Mouse (Mus musculus) urinary bladder, postnatal 25 days (tissue): ENCODE results near the gene Mrpl32.

ENCODE experiments used
- DNase-seq: peaks from one replicate; pipeline ENCODE4 v3.0.0; 2022; ENCODE audit warnings: low spot score

Gene Mrpl32

DNA sequence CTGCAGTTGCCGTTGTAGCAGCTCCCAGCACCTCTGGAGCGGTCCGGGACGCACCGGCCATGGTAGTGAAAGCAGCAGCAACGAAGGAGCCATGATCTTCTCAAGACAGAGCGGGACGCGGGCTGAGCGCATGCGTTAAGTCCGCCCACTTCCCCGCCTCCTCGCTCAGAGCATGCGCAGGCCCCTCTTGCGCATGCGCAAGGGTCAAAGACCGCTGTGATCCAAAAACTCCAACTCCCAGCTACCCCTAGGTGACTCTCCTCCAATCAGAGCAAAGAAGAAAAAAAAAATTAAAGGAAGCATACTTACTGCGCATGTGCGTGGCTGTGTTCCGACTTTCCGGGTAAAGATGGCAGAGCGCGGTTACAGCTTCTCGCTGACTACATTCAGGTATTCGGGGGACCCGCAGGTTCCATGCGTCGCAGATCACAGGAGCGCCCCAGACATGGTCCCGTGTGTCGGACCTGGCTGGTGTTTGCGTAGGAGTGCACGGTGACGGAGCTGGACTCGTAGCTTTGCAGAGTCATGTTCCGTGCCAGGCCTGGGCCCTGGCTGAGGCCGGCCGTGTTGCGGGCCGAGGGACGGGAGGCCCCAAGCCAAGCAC is at the start of gene Mrpl32, which contains the start of gene Psma2:
TSS of gene Mrpl32 (minus strand) at position 240 of the 604 bp plus-strand sequence.
TSS of gene Psma2 (plus strand) at position 315 of the 604 bp plus-strand sequence.
- peak; percentile 96 for DNase-seq

DNA sequence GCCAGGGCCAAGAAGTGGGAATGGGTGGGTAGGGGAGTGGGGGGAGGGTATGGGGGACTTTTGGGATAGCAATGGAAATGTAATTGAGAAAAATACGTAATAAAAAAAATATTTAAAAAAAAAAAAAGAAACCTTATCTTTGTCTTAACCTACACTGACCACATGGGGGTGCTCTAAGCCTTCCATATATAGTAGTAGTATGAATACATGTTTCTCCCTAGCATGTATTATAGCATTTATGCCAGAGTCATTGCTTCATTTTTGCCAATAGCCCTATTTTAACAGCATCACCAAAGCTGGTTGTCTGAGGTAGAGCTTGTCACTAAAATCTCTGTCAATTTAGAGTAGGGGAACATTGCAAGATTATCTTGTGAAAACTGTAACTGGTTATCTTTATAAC is 36.3 kb upstream of the Mrpl32 start:
- DNase-seq = peak; percentile 17

DNA sequence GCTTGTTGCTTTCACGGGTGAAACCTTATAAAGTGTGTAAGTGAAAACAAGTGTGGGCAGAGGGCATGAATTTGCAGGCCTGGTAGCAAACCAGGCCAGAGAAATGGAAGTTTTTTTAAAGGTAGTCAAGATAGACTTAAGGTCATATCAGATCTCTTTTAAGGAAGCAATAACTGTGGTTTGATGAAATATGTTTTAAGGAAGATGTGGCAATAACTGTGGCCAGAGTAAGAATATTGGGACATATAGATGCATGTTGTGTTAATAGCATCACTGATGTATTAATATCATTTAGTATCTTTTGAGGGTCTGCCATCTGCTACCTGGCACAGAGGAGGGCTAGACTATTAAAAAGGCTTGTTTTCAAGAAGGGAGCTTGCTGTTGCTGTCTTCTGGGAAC is 27.0 kb upstream of the Mrpl32 start:
- no peak for DNase-seq

DNA sequence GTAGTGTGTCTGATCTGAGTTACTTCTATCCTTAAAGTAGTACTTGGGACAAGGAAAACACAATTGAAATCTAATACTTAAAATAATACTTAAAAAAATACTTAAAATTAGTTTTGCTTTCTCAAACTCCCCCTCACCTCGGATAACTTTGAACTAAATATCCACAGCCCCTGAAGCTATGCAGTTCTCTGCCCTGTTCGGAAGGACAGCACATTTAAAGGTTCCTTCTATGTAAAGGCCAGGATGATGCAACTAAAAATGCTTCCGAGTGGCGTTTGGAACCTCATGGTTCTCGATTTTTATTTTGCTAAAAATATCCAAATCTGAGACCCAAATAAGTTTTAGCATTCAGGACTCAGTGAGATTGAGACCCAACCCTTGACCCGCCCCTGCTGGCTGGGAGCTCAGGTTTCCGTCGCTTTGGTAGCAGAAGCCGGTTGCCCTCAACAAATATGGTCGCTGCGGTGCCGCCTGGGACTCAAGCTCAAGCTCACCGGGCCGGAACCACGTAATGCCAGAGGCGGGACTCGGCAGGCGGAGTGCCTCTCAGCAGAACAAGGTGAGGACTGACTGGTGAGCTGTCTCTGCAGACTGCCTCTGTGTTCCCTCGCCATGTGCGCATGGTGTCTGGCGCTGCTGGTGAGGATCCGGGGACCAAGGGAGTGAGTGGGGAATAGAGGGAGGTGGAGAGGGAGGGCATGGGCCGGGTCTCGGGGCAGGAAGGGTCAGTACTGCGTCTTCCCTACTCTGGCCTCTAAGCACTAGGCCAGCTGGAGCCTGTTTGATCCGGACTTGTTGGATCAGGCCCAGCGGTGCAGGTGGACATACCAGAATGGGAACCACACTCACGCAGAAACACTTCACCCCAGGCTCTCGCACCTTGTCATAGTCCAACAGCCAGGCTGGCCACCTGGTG is 17.0 kb upstream of the Mrpl32 start, which contains the start of gene AW209491:
TSS of gene AW209491 (plus strand) at position 429 of the 916 bp plus-strand sequence.
- DNase-seq = peak; percentile 94

DNA sequence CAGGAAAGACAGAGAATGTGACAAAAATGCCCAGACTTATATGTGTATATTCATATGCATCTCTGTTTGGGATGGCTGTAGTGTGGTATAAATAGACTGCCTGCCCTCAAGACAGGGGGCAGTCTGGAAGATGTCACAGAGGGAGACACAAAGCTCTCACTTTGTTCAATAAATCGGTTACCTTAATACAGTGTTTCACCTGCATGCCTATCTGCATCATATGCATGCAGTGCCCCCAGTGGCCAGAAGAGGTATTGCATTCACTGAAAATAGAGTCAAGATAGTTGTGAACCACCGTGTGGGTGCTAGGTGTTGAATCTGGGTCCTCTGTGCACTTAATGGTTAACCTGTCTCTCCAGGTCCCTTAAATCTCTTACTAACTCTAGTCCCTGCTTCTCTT is 5.8 kb upstream of the Mrpl32 start:
- peak; percentile 54 for DNase-seq

DNA sequence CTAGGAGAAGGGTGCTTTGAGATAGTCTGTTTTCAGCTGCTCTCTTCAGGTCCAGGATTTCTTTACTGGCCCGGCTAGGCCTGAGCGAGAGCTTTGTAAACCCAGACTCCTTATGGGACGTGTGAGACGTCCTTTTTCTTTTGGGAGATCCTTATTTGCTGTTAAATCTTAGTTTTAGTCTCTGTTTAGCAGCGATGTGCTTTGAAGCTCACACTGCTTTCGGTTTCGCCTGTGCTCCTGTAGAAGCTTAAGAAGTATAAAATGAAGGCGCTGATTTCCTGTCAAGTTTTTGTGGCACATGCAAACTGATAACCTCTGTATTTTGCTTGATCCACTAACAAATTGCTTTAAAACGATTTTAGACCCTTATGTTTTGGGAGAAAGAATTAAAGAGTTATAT is 588 bp upstream of the Mrpl32 start:
- no peak for DNase-seq

DNA sequence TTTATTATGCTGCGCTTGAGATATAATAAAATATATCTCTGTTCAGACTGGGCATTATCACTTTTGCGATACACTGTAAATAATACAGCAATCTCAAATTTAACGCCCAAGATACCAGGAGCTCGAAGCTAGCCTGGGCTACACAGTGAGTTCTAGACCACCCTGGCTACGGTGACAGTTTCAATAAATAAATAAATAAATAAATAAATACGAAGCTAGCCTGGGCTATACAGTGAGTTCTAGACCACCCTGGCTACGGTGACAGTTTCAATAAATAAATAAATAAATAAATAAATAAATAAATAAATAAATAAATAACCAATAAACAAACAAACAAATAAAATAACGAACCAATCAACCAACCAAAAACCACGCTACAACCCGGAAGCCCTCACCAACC is 502 bp downstream of the Mrpl32 start:
- no peak for DNase-seq

DNA sequence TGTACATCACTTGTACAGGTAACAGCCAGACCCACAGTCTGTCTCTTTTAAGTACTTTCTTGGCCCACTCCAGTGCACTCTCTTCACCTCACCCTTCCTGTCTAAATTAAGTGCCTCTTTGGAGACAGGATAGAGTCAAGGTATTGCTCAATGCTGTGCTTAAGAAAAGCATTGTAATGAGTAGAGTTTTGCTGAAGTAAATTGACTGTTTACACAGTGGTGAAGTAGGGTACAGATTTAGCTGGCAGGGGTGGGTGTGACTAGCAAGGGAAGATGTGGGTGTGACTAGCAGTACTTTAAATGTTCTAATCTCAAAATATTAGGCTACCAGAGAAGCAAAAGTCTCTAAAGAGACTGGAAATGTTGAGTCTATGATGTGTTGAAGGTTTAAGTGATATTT is 5.3 kb downstream of the Mrpl32 start:
- no peak for DNase-seq

DNA sequence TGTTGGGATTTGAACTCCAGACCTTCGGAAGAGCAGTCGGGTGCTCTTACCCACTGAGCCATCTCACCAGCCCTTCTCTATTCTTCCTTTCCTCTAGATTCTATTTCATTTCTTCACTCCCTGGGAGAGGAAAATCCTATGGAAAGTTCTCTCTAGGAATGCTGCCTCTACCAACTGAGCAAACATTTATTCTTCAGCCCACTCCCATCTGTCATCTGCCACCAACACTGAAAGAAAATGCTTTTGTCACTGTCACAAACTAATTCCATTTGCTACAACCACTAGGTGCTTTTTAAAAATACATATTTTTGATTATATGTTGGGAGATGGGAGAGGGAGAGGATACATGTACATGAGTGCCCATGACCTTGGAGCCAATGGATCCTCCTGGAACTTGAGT is 10.2 kb downstream of the Mrpl32 start:
- DNase-seq = no peak

DNA sequence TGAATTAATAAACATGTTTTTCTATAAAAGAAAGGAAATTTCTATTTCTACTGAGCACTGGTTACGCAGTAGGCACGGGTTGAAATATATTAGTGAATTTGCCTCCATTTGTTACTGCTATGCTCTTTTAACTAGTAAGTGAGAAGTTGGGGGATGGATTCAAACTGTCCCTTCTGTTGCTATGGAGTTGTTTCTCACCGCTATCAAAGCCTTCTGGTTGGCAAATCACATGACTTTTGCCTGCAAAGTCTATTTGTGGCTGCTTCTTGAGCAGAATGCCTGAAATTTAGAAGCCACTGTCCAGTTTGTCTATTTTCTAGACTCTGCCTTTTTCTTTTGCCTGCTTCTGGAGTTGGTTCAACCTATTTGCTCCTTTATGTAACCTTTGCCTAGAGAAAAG is 32.6 kb downstream of the Mrpl32 start:
- no peak for DNase-seq

DNA sequence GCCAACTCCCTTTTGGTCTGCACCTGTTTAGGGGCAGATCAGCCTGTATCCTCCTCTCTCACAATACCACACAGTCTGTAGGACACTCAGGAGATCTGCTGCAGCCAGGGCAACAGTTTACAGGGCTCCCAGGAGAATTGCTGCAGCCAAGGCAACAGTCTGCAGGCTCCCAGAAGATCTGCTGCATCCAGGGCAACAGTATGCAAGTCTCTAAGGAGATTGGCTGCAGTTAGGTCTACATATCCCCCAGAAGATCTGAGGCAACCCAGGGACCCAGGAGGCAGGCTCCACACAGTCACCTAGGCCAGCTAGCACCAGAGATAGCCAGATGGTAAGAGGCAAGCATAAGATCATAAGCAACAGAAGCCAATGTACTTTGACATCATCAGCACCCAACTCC is 38.8 kb downstream of the Mrpl32 start:
- DNase-seq = no peak

DNA sequence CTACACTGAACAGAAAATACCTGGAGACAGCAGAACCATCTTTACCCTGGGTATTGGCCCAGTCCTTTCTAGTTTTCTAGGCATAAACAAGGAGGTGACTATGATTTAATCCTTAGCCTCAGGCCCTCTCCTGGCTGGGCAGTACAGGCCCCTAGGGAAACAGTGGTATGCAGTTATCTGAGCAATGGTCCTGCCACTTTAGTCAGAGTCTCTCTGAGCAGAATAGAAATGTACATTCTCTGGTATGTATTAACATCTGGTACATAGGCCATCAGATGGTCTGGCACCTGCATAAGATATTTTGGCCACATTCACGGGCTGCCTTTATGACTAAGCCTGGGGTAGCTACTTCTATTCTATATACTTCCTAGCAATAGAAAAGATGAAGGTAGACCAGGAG is 51.6 kb downstream of the Mrpl32 start:
- DNase-seq = no peak
